Mouse (Mus musculus) hindbrain, embryonic 14.5 days (tissue): ENCODE measurements around the gene Lyrm1. TPM values are rescaled to one million over a fixed set of nuclear protein-coding genes. Genes with fewer than 3 reads are reported as not detected.

ENCODE experiments used
- polyA plus RNA-seq: library from polyadenylated mRNA; unstranded; fragments of >200 nt; fragmentation: Nextera tagmentation; extraction: Ambion mirVana; gene quantifications from 2 replicates; pipeline ENCODE4 v1.2.1, GENCODE M21; 2014

Lyrm1 gene
- polyA plus RNA-seq, 1 experiment from 2014 or later: 18.7 TPM

Other genes starting within 250 kb of the Lyrm1 start
- gene Acsm4, start 205.8 kb upstream of the Lyrm1 start, polyA plus RNA-seq: not detected in 2 replicates
- 76.7 and 87.9 TPM in 2 replicates for gene Thumpd1, start 175.1 kb upstream of the Lyrm1 start, polyA plus RNA-seq
- gene Acsm3, start 134.9 kb upstream of the Lyrm1 start, polyA plus RNA-seq: 0.18 TPM in 1 of 2 replicates, not detected in the other
- 9.1 and 10.1 TPM in 2 replicates for gene Rexo5, start 101.9 kb upstream of the Lyrm1 start, polyA plus RNA-seq
- 16.6 and 20.7 TPM in 2 replicates for gene Eri2, start 101.8 kb upstream of the Lyrm1 start, polyA plus RNA-seq
- gene Dcun1d3, start 437 bp downstream of the Lyrm1 start, polyA plus RNA-seq: 11.3 and 13.0 TPM in 2 replicates
- 0.09 and 0.16 TPM in 2 replicates for gene Dnah3, start 199.4 kb downstream of the Lyrm1 start, polyA plus RNA-seq
- gene Tmem159, start 206.5 kb downstream of the Lyrm1 start, polyA plus RNA-seq: 12.0 and 15.2 TPM in 2 replicates
- not detected in 2 replicates for gene Zp2, start 249.4 kb downstream of the Lyrm1 start, polyA plus RNA-seq